Mouse (Mus musculus) adrenal gland, postnatal 25 days (tissue): ENCODE measurements at regions not wholly inside any gene's neighbourhood (a gene's known extent, or its start where the extent isn't known, plus 50 kb on each side); places are given as distances from the start of the nearest gene placed in this dataset.
A peak's percentile ranks its signal among the peaks of the same experiment; 100 is the strongest.

Source experiments
- DNase-seq: peaks from one replicate; pipeline ENCODE4 v3.0.0; 2021; ENCODE audit warnings: mixed read lengths

GRCm38 (mm10) chr2:78972288-78973117 is 104.6 kb downstream of the Ube2e3 start:
- no peak for DNase-seq

GRCm38 (mm10) chr2:78973811-78974210 is 105.9 kb downstream of the Ube2e3 start:
- no peak for DNase-seq

- DNase-seq: no peak
Measured at GRCm38 (mm10) chr2:78974683-78975392, 106.9 kb downstream of the Ube2e3 start.

- no peak for DNase-seq
Measured at GRCm38 (mm10) chr2:78975393-78975774, 107.5 kb downstream of the Ube2e3 start.

GRCm38 (mm10) chr2:78976084-78976483 is 108.2 kb downstream of the Ube2e3 start:
- DNase-seq: no peak

GRCm38 (mm10) chr2:78977632-78978397 is 109.9 kb downstream of the Ube2e3 start:
- no peak for DNase-seq

- no peak for DNase-seq
Measured at GRCm38 (mm10) chr2:78980019-78980418, 112.1 kb downstream of the Ube2e3 start.

GRCm38 (mm10) chr2:78980661-78981229 is 112.8 kb downstream of the Ube2e3 start:
- no peak for DNase-seq

- DNase-seq: no peak
Measured at GRCm38 (mm10) chr2:78983347-78983746, 115.4 kb downstream of the Ube2e3 start.

- DNase-seq: no peak
Measured at GRCm38 (mm10) chr2:78983944-78984498, 116.1 kb downstream of the Ube2e3 start.

- no peak for DNase-seq
Measured at GRCm38 (mm10) chr2:78986984-78987383, 119.1 kb downstream of the Ube2e3 start.

GRCm38 (mm10) chr2:78987388-78987787 is 119.5 kb downstream of the Ube2e3 start:
- no peak for DNase-seq

- DNase-seq: no peak
Measured at GRCm38 (mm10) chr2:78988224-78988623, 120.3 kb downstream of the Ube2e3 start.

GRCm38 (mm10) chr2:78994800-78995555 is 127.1 kb downstream of the Ube2e3 start:
- DNase-seq: no peak

GRCm38 (mm10) chr2:78998637-78999036 is 130.7 kb downstream of the Ube2e3 start:
- no peak for DNase-seq

GRCm38 (mm10) chr2:78999410-78999809 is 131.5 kb downstream of the Ube2e3 start:
- no peak for DNase-seq

- no peak for DNase-seq
Measured at GRCm38 (mm10) chr2:79004862-79005261, 136.9 kb downstream of the Ube2e3 start.

GRCm38 (mm10) chr2:79008642-79009041 is 140.7 kb downstream of the Ube2e3 start:
- DNase-seq: no peak

- peak; percentile 42 for DNase-seq
Measured at GRCm38 (mm10) chr2:79009791-79010190, 141.9 kb downstream of the Ube2e3 start.

- DNase-seq: no peak
Measured at GRCm38 (mm10) chr2:79010273-79010672, 142.3 kb downstream of the Ube2e3 start.

GRCm38 (mm10) chr2:79018732-79019423 is 151.0 kb downstream of the Ube2e3 start:
- no peak for DNase-seq
